Mouse (Mus musculus): ENCODE measurements around the gene Slc35e3.

GRCm38 (mm10) chr10:117755799-117756467 lies 9.8 kb upstream of the Slc35e3 start:
- TF ChIP-seq CTCF (IDR thresholded peaks at IDR 0.05; ENCODE audit: insufficient read depth, low read length) = no peak
- no peak for TF ChIP-seq POLR2A (IDR thresholded peaks at IDR 0.05; ENCODE audit: borderline replicate concordance, extremely low read depth, low read depth, low read length)
